Comparison of ENCODE assay signal across 34 mouse cellular contexts in the genomic region with DNA sequence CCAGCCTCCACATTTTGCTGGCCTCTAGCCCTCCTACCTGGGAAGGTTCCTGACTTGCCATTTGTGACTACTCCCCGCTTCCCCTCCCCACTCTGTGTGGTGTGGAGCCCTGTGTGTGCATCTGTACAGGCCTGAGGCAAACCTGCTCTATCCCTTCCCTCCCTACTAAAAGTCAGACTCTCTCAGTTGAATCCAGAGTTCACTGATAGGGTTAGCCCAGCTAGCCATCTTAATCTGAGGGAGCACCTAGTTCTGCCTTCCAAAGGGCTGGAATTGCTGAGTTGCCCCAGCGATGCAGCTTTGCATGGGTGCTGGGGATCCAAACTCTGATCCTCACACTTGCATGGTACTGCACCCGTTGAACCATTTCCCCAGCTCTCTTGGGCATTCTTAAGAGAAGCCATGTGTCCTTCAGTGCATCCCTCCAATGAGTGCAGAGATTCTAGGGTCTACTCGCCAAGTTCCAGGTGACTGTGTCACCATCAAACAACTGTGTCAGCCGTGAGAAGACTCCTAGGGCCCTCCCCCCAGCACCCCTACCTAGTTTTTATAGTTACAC. TPM values are rescaled to one million over a fixed set of nuclear protein-coding genes. Genes with fewer than 3 reads are reported as not detected.
DNase-seq lines count a peak whose midpoint lies in the region; ATAC-seq lines count a peak whose summit lies in the region.
"Had no signal": no experiment of that assay in that cellular context is flagged by ENCODE, and none has a peak within 500 bp of the region (broad histone marks: within the 10 kb centered on the region; RNA-seq: fewer than 3 reads in every experiment).

No protein-coding gene starts in this region.

- no peaks in the 10 kb centered on the region for H3K9me3 ChIP-seq in midbrain, embryonic 14.5 days (ENCODE audit: control insufficient read depth, low read length)
- H3K9me3 ChIP-seq: embryonic facial prominence, embryonic 12.5 days; embryonic facial prominence, embryonic 15.5 days; hindbrain, embryonic 10.5 days; hindbrain, embryonic 13.5 days; intestine, embryonic 15.5 days had no signal

- peaks cover 77% of the 10 kb centered on the region for H3K27me3 ChIP-seq in midbrain, embryonic 14.5 days (ENCODE audit: control insufficient read depth, insufficient read depth, low read length)

- ATAC-seq in midbrain, embryonic 14.5 days (ENCODE audit: low FRiP score, low TSS enrichment): no peak
- ATAC-seq: CD4-positive, CD25-positive, alpha-beta regulatory T cell, adult 4 months; forebrain, embryonic 14.5 days; forebrain, postnatal 0 days; hindbrain, embryonic 16.5 days; intestine, embryonic 15.5 days had no signal

- H3K9ac ChIP-seq in midbrain, embryonic 14.5 days (replicated peaks; ENCODE audit: low read length): no peak overlapping the region
- H3K9ac ChIP-seq: embryonic facial prominence, embryonic 12.5 days; embryonic facial prominence, embryonic 15.5 days; forebrain, postnatal 0 days; hindbrain, embryonic 13.5 days; intestine, embryonic 15.5 days had no signal

- H3K4me3 ChIP-seq in midbrain, embryonic 14.5 days (replicated peaks; ENCODE audit: low read depth, low read length): no peak overlapping the region
- H3K4me3 ChIP-seq: embryonic facial prominence, embryonic 12.5 days; embryonic facial prominence, embryonic 15.5 days; hindbrain, embryonic 10.5 days; hindbrain, embryonic 13.5 days; intestine, embryonic 15.5 days had no signal

- H3K4me1 ChIP-seq in midbrain, embryonic 14.5 days (ENCODE audit: control insufficient read depth, insufficient read depth, low read length): peaks cover 16% of the 10 kb centered on the region

- no peaks in the 10 kb centered on the region for H3K36me3 ChIP-seq in midbrain, embryonic 14.5 days (ENCODE audit: control insufficient read depth, insufficient read depth, low read length)
- H3K36me3 ChIP-seq: intestine, embryonic 15.5 days had no signal

- WGBS in midbrain, embryonic 14.5 days: 47% methylated on average over 5 of the region's 5 CpGs

- peak; percentile 90 for DNase-seq in heart, adult 11 months
- DNase-seq in heart, postnatal 4 days: no peak
- peak; percentile 61 for DNase-seq in ES-CJ7 (ENCODE audit: low read depth, low spot score)
- peak; percentile 38 for DNase-seq in R1 (ENCODE audit: low read depth, low spot score)
- DNase-seq in ovary, adult 18-20 months (ENCODE audit: low spot score): no peak
- no peak for DNase-seq in midbrain, embryonic 14.5 days
- DNase-seq: adrenal gland, adult 2 months; adrenal gland, postnatal 25 days; cerebellum, adult 2 months; cerebellum, adult 9-11 months; cerebellum, postnatal 25 days; forebrain, postnatal 0 days; gastrocnemius, postnatal 10 days; gastrocnemius, postnatal 36 days; kidney, adult 11 months; kidney, adult 8-10 months had no signal

- H3K27ac ChIP-seq in midbrain, embryonic 14.5 days (replicated peaks; ENCODE audit: low read depth, low read length): no peak overlapping the region
- H3K27ac ChIP-seq: embryonic facial prominence, embryonic 12.5 days; embryonic facial prominence, embryonic 15.5 days; hindbrain, embryonic 10.5 days; hindbrain, embryonic 13.5 days; intestine, embryonic 15.5 days had no signal

- no peak overlapping the region for H3K4me2 ChIP-seq in midbrain, embryonic 14.5 days (ENCODE audit: low read length)
- H3K4me2 ChIP-seq: embryonic facial prominence, embryonic 12.5 days; embryonic facial prominence, embryonic 15.5 days; heart, embryonic 11.5 days; hindbrain, embryonic 13.5 days; intestine, embryonic 15.5 days had no signal

RNA-seq across cellular contexts. Expression of gene Gm47841, which starts 1.2 kb away (rescaled TPM):
- under 1 TPM; 0.26 to 0.68 TPM for total RNA-seq in heart, postnatal 4 days (2021)
- polyA plus RNA-seq in midbrain, embryonic 14.5 days (2014; fragmentation: Nextera tagmentation; extraction: Ambion mirVana): not detected in 2 replicates
- total RNA-seq: adrenal gland, postnatal 25 days; common myeloid progenitor, adult 5-6 weeks; forebrain, postnatal 0 days; gastrocnemius, adult 18-20 months; gastrocnemius, postnatal 10 days; gastrocnemius, postnatal 36 days; granulocyte monocyte progenitor cell, adult 5-6 weeks; heart, postnatal 25 days; MEL had no signal
- polyA plus RNA-seq: adrenal gland, adult 2 months; C2C12; CD4-positive, CD25-positive, alpha-beta regulatory T cell, adult 4 months; cerebellum, adult 2 months; embryonic facial prominence, embryonic 12.5 days; embryonic facial prominence, embryonic 15.5 days; forebrain, embryonic 11.5 days; forebrain, embryonic 14.5 days; forebrain, postnatal 0 days; heart, embryonic 11.5 days; heart, embryonic 14.5 days; heart, postnatal 0 days; hindbrain, embryonic 10.5 days; hindbrain, embryonic 13.5 days; hindbrain, embryonic 16.5 days; intestine, embryonic 15.5 days had no signal

RNA-seq across cellular contexts. Expression of gene Fignl2, which starts 29.9 kb away (rescaled TPM):
- 1 to 10 TPM; 3.2 to 4.2 TPM for total RNA-seq in heart, postnatal 4 days (2021)
- polyA plus RNA-seq in midbrain, embryonic 14.5 days (2014; fragmentation: Nextera tagmentation; extraction: Ambion mirVana): 0.09 and 0.11 TPM in 2 replicates
- total RNA-seq: common myeloid progenitor, adult 5-6 weeks; granulocyte monocyte progenitor cell, adult 5-6 weeks; MEL had no signal
- polyA plus RNA-seq: CD4-positive, CD25-positive, alpha-beta regulatory T cell, adult 4 months; forebrain, embryonic 14.5 days had no signal

Comparison
In these comparisons a context has a peak if more than half of its experiments do, and no peak if none do; other contexts are left out.
1. DNase-seq: peak in heart, adult 11 months (single experiment), ES-CJ7 (single experiment) and R1 (single experiment); none in heart, postnatal 4 days (single experiment), ovary, adult 18-20 months (single experiment) and midbrain, embryonic 14.5 days (single experiment).